22 mouse cellular contexts compared by ENCODE assay signal in genomic region chr9:69294426-69294825, GRCm38 (mm10).
A peak's percentile ranks its signal among the peaks of the same experiment; 100 is the strongest.
DNase-seq lines count a peak whose midpoint lies in the region; ATAC-seq lines count a peak whose summit lies in the region.
"Had no signal": no experiment of that assay in that cellular context is flagged by ENCODE, and none has a peak within 500 bp of the region (broad histone marks: within the 10 kb centered on the region; RNA-seq: fewer than 3 reads in every experiment).

No protein-coding gene starts in this region.

- no peak for ATAC-seq in midbrain, embryonic 11.5 days (ENCODE audit: low FRiP score)
- ATAC-seq in midbrain, embryonic 13.5 days = no peak
- ATAC-seq: CD4-positive, CD25-positive, alpha-beta regulatory T cell, adult 4 months; forebrain, embryonic 14.5 days; forebrain, postnatal 0 days had no signal

- no peak overlapping the region for H3K9ac ChIP-seq in midbrain, embryonic 11.5 days (ENCODE audit: low read length)
- H3K9ac ChIP-seq in midbrain, embryonic 13.5 days (replicated peaks) = no peak overlapping the region
- H3K9ac ChIP-seq: embryonic facial prominence, embryonic 12.5 days; embryonic facial prominence, embryonic 15.5 days; forebrain, postnatal 0 days; heart, embryonic 13.5 days; hindbrain, embryonic 12.5 days; hindbrain, embryonic 15.5 days had no signal

- H3K27me3 ChIP-seq in heart, embryonic 10.5 days (ENCODE audit: insufficient read depth, poor library complexity, severe bottlenecking) = peaks cover 21% of the 10 kb centered on the region; the same call in 1 of the 2 replicates
- H3K27me3 ChIP-seq in midbrain, embryonic 11.5 days (ENCODE audit: control insufficient read depth, insufficient read depth, low read length) = peaks cover 13% of the 10 kb centered on the region; the same call in 1 of the 2 replicates
- H3K27me3 ChIP-seq in midbrain, embryonic 13.5 days = peaks cover 39% of the 10 kb centered on the region
- H3K27me3 ChIP-seq: embryonic facial prominence, embryonic 15.5 days had no signal

- peak; percentile 16 for DNase-seq in heart, embryonic 10.5 days (ENCODE audit: low spot score)
- DNase-seq in heart, adult 9 months (ENCODE audit: low spot score in 2 of 2) = no peak
- DNase-seq in kidney, postnatal 36 days = peak; percentile 29 to 40
- no peak for DNase-seq in kidney, adult 18-20 months
- DNase-seq in midbrain, embryonic 11.5 days (ENCODE audit: low spot score, missing footprints) = peak; percentile 71
- DNase-seq: adrenal gland, adult 2 months; adrenal gland, postnatal 14 days; cerebellum, adult 11 months; cerebellum, adult 2 months; cerebellum, adult 9-11 months; cerebellum, postnatal 25 days; forebrain, postnatal 0 days; gastrocnemius, postnatal 10 days; gastrocnemius, postnatal 36 days had no signal

- WGBS in heart, embryonic 10.5 days = 74% methylated on average over 5 of the region's 5 CpGs
- WGBS in midbrain, embryonic 11.5 days = 87% methylated on average over 5 of the region's 5 CpGs
- WGBS in midbrain, embryonic 13.5 days = 85% methylated on average over 5 of the region's 5 CpGs

- no peak overlapping the region for H3K27ac ChIP-seq in heart, embryonic 10.5 days
- H3K27ac ChIP-seq in midbrain, embryonic 11.5 days (ENCODE audit: low read depth, low read length) = no peak overlapping the region
- H3K27ac ChIP-seq in midbrain, embryonic 13.5 days = no peak overlapping the region
- H3K27ac ChIP-seq: embryonic facial prominence, embryonic 12.5 days; embryonic facial prominence, embryonic 15.5 days; heart, embryonic 13.5 days; hindbrain, embryonic 12.5 days; hindbrain, embryonic 15.5 days had no signal

- no peak overlapping the region for H3K4me3 ChIP-seq in heart, embryonic 10.5 days
- H3K4me3 ChIP-seq in midbrain, embryonic 11.5 days (ENCODE audit: low read depth, low read length) = no peak overlapping the region
- no peak overlapping the region for H3K4me3 ChIP-seq in midbrain, embryonic 13.5 days (replicated peaks)
- H3K4me3 ChIP-seq: embryonic facial prominence, embryonic 12.5 days; embryonic facial prominence, embryonic 15.5 days; heart, embryonic 13.5 days; hindbrain, embryonic 12.5 days; hindbrain, embryonic 15.5 days had no signal

- H3K9me3 ChIP-seq in heart, embryonic 10.5 days = no peaks in the 10 kb centered on the region
- no peaks in the 10 kb centered on the region for H3K9me3 ChIP-seq in midbrain, embryonic 11.5 days (ENCODE audit: control insufficient read depth, low read length)
- no peaks in the 10 kb centered on the region for H3K9me3 ChIP-seq in midbrain, embryonic 13.5 days
- H3K9me3 ChIP-seq: embryonic facial prominence, embryonic 12.5 days; embryonic facial prominence, embryonic 15.5 days; heart, embryonic 13.5 days; hindbrain, embryonic 12.5 days; hindbrain, embryonic 15.5 days had no signal

- H3K4me2 ChIP-seq in midbrain, embryonic 11.5 days = no peak overlapping the region
- no peak overlapping the region for H3K4me2 ChIP-seq in midbrain, embryonic 13.5 days (replicated peaks)
- H3K4me2 ChIP-seq: embryonic facial prominence, embryonic 12.5 days; embryonic facial prominence, embryonic 15.5 days; heart, embryonic 13.5 days; hindbrain, embryonic 12.5 days had no signal

- no peaks in the 10 kb centered on the region for H3K36me3 ChIP-seq in heart, embryonic 10.5 days
- no peaks in the 10 kb centered on the region for H3K36me3 ChIP-seq in midbrain, embryonic 11.5 days (ENCODE audit: control insufficient read depth, insufficient read depth, low read length)
- no peaks in the 10 kb centered on the region for H3K36me3 ChIP-seq in midbrain, embryonic 13.5 days
- H3K36me3 ChIP-seq: embryonic facial prominence, embryonic 12.5 days; embryonic facial prominence, embryonic 15.5 days; heart, embryonic 13.5 days; hindbrain, embryonic 12.5 days; hindbrain, embryonic 15.5 days had no signal

- H3K4me1 ChIP-seq in heart, embryonic 10.5 days = peaks cover 19% of the 10 kb centered on the region
- H3K4me1 ChIP-seq in midbrain, embryonic 11.5 days (ENCODE audit: control insufficient read depth, insufficient read depth, low read length) = peaks cover 5% of the 10 kb centered on the region
- H3K4me1 ChIP-seq in midbrain, embryonic 13.5 days (replicated peaks) = peaks cover 18% of the 10 kb centered on the region

Comparison
In these comparisons a context has a peak if more than half of its experiments do, and no peak if none do; other contexts are left out.
1. DNase-seq: peak in heart, embryonic 10.5 days (single experiment), kidney, postnatal 36 days (2 of 2) and midbrain, embryonic 11.5 days (single experiment); none in heart, adult 9 months (0 of 2) and kidney, adult 18-20 months (single experiment).